Mouse (Mus musculus): ENCODE measurements at regions not wholly inside any gene's neighbourhood (a gene's known extent, or its start where the extent isn't known, plus 50 kb on each side); places are given as distances from the start of the nearest gene placed in this dataset.

DNA sequence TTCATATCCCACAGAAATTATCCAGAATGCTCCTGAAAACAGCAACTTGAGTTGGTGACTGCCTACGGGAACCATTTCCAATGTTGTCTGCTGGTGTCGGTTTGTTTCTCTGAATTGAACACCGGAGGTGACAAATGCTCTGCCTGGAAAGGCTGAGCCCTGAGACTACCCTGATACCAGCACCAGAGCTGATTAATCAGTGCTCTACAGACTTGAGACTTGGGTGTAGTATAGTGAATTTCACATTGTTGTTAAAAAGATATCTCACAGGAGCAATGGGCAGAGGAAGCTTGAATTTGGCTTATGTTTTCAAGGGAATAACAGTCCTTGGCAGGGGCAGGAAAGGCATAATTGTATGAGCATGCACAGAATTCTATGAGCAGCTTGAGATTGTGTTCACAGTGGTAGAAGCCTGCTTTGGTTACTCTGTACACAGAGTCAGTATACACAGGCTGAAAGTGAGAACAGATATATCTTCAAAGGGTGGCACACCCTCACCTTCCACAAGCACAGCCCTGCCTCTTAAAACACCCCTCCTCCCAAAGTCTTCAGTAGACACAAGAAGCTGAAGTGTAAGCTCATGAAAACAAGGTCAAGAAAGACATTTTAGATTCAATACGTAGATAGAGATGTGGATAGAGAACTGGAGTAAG lies 447.1 kb downstream of the Meis1 start:
- DNase-seq, result no peak

GRCm38 (mm10) chr11:18563011-18563410 lies 455.8 kb downstream of the Meis1 start:
- DNase-seq, result no peak

DNA sequence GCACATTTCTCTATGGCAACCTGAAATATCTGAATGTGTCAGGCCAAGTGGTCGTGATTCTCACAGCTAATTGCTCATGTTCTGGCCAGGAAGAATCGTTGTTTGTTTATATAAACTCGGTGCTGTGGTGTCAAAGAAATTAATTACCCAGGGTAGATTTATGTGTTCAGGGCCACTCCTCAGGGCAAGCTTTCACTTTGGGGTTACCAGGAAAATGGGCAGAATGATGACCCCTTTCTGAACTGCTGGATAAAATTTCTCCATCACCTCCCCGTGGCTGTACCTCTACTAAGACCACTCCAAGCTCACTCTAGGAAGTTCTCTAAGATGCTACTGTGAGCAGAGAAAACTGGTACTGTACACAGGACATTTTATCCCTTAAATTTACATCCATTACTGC lies 460.1 kb downstream of the Meis1 start:
- no peak for DNase-seq

DNA sequence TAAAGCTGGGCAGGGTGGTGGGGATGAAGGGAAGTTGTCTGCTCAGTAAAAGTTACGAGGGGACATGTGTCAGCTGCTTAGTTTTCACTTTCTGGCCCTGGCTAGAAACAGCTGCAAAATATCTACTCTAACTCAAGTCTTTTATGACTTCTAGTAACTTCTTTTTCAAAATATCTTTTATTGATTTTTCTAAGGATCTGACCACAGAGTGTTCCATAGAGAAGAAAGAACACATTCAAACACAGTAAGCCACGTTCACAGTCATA lies 483.3 kb downstream of the Meis1 start:
- no peak for DNase-seq

GRCm38 (mm10) chr11:18534807-18535591 lies 483.8 kb downstream of the Meis1 start:
- DNase-seq, result no peak

DNA sequence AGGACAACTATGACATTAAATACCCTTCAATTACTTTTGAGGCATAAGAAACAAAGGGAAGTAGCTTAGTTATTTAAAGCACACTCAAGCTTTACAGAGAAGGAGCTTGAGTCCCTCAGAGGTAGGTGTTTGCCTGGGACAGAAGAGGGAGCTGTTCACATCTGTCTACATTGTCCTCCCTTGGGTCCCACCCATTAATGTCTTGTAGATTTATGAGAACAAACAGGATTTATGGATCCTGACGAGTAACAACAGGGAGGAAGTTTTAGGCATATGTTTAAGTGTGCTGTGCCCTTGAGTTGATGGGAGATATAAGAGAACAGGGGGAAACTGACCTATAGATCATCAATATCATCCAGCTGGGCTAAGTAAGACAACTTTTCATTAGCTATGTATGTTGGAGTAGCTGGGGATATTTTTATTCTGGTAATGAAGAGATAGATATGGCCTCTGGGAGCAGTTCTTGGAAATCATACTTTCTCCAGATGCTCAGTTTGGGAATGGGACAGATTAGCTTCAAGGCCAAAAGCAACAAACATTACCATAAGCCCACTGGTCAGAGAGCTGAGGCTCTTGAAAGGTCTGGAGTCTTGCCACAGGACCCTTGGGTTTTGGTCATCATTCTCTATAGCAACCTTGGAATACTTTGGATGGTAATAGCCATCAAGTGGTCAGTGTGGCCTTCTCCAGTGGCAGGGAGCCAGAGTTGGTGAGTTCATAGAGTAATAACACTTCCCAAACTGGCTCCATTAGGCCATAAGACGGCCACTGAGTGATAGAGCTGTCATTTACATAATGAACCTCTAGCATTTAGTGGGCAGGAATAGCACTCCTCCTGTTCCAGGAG lies 487.3 kb downstream of the Meis1 start:
- no peak for DNase-seq

DNA sequence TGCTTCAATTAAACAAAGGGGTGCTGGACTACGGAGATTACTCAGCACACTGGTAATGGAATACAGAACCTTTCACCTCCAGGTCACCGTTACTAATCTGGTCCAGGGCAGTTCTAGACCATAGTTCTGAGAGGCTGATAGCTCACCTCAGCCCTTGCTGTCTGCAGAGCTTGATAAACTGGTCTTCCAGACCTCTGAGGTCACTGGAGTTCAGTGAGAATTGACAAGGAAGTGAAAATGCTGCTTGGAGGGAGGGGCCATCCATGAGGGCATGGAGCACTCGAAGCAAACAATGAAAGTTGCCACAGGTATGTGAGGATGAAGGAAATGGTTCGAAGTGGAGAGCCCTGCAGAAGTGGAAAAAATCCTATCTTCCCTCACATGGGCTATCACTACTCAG lies 490.2 kb downstream of the Meis1 start:
- DNase-seq, result no peak

GRCm38 (mm10) chr11:18495108-18495757 lies 523.6 kb downstream of the Meis1 start:
- DNase-seq, result no peak

DNA sequence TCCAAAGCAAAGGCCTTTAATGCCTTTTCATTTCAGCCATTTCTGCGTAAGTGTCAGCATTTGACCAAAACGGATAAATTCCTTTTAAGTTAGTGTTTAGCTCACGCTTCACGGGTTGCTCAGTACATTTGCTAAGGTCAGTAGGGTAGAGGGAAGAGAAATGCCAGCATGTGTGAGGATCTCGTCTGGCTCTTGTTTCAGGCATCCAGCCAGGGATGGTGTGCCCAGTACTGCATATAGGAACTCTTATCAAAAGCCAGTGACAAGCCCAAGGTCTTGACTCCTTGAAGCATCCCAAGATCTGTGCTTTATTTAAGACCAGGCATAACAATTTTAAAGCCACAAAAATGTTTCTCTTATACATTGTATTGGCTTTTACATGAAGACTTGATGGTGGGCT lies 524.8 kb downstream of the Meis1 start:
- DNase-seq, result no peak

DNA sequence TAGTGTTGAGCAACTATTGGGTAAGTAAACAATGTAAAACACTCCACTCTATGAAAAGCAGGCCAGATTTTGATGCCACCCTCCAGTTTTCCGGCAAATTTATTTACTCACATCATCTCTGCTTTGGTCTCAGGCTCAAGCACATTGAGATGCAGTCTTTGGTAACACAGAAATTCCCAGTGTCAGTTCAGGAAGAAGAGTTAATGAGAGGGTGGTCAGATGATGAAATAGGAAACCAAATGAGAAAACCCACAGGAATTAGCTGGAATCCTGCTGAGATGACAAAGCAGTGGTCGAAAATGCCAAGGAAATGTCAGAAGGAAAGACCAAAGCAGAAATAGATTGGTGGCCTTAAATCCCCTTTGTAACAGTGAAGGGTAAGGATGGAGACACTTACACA lies 525.7 kb downstream of the Meis1 start:
- DNase-seq, result no peak

- no peak for DNase-seq
Measured at GRCm38 (mm10) chr11:18489517-18490256, 529.1 kb downstream of the Meis1 start.

DNA sequence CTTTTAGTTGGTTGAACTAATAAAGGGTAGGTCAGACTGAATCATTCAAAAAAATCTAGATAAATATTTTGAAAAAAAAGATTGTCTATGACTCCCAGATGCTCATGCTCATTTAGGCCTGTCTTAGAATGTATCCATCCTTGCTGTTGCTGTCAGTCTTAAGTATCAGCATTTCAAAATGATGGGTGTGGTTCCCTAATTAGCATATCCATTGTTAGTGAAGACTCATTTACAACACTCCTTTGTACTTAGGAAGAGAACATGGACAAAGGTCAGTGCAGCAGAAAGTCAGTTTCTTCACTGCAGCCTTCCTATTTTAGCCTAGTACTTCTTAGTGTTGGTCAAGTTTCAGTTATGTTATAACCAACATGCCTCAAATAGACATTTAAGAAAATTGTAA lies 525.2 kb upstream of the Etaa1 start:
- no peak for DNase-seq

- no peak for DNase-seq
Measured at GRCm38 (mm10) chr11:18451271-18451670, 497.6 kb upstream of the Etaa1 start.

- DNase-seq, result no peak
Measured at GRCm38 (mm10) chr11:18448879-18449278, 495.2 kb upstream of the Etaa1 start.

- DNase-seq, result no peak
Measured at GRCm38 (mm10) chr11:18444600-18444999, 490.9 kb upstream of the Etaa1 start.

- no peak for DNase-seq
Measured at GRCm38 (mm10) chr11:18444101-18444500, 490.4 kb upstream of the Etaa1 start.

GRCm38 (mm10) chr11:18443156-18443555 lies 489.5 kb upstream of the Etaa1 start:
- DNase-seq, result no peak

DNA sequence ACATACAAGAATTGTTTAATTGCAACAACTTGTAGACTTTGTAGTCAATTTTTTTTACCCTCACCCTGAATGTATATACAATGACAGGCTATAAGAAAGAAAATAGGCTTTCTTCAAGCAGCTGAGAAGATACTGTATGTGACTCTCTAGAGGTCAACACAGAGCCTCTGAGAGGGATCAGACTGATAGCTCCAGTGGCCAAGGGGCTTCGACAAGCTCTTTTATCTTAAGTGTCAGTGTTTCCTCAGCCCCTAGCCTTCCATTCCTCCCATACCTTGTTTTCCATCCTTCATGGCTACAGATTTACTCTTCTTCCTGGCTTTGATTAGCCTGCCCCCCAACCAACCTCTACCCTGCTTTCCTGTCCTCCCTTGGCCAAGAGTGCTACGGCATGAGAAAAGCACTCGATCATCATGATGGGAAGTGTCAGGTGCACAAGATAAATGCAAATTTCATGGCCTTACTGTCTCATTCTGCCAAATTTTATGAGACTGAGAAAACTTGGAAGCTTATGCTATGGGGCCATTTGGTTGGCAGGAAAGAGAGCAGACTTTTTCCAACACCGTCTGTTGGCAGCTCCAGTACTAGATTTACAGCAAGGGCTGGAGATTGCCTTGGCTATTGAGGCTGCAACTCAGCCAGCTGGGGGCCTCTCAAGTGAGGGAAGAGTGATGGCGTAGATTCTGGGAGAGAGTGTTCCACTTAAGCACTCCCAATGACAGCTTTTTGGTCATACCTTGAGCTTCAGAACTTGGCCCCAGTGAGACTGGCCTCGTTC lies 484.3 kb upstream of the Etaa1 start:
- DNase-seq, result no peak

DNA sequence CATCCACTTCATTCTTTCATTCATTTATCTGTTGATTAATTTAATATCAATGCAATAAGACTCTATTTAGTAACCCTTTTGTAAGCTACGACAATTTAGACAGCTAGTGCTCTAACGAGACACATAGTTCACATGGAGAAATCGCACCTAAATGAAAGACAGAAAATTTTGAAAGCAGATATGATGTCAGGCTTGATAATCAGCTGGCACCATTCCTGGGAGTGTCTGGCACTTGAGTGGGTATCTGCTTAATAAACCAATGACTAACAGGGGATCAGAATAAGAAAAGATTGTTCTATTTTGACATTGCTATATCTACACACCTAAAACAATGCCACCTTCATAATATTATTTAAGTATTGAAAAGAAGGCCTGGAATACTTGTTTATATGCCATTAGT lies 467.4 kb upstream of the Etaa1 start:
- no peak for DNase-seq

- DNase-seq, result no peak
Measured at GRCm38 (mm10) chr11:18413769-18414168, 460.1 kb upstream of the Etaa1 start.

- DNase-seq, result no peak
Measured at GRCm38 (mm10) chr11:18408071-18408752, 454.5 kb upstream of the Etaa1 start.

All from thymus, postnatal 25 days (tissue).